Mouse (Mus musculus): ENCODE measurements around the gene Phf19.

Phf19 gene

GRCm38 (mm10) chr2:34913218-34914068 is at the start of gene Phf19:
Gene Phf19, minus strand, starts transcription at chr2:34914026.
- peak; percentile 52 for DNase-seq

DNA sequence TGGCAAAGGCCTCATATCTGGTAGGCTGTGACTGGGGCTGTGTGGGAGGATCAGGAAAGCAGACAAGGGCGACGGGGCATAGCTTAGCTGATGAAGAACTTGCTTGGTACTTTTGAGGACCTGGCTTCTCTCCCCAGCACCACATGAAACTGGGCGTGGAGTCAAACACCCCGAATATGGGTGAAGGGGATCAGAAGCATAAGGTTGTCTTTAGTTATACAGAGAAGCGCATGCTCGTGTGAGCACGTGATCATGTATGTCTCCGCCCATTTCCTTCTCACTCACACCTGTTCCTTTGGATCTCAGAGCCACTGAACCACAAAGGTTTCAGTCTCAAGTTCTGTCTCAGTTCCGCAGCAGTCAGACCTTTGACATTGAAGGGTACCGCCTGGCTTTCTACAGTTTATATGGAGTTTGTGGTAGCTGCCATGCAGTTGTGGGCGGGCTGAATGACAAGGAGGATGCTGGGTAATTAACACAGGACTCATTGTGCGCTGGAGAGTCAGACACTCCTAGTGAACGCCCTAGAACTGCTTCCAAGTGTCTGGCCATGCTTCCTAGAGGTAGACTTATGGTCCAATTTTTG is 49.6 kb upstream of the Phf19 start:
- peak; percentile 27 for DNase-seq

- no peak for DNase-seq
These were observed 49.1 kb upstream of the Phf19 start for GRCm38 (mm10) chr2:34962893-34963292.

DNA sequence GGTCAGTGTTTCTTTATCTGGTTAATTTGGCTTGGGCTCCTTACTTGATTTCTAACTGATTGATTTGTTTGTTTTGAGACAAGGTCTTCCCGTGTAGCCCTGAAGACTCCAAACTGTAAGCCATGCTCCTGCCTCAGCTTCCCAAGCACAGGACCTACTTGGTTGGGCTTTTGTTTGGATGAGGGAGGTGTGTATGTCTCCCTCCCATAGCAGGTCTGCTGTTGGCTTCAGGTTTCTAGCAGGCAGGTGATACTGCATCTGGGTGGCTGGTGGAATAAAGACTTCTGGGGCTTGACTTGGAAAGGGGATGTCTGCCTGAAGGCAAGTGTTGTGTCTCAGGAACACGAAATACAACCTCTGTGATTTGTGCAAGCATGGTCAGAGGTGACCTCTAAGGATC is 48.4 kb upstream of the Phf19 start:
- DNase-seq, result no peak

DNA sequence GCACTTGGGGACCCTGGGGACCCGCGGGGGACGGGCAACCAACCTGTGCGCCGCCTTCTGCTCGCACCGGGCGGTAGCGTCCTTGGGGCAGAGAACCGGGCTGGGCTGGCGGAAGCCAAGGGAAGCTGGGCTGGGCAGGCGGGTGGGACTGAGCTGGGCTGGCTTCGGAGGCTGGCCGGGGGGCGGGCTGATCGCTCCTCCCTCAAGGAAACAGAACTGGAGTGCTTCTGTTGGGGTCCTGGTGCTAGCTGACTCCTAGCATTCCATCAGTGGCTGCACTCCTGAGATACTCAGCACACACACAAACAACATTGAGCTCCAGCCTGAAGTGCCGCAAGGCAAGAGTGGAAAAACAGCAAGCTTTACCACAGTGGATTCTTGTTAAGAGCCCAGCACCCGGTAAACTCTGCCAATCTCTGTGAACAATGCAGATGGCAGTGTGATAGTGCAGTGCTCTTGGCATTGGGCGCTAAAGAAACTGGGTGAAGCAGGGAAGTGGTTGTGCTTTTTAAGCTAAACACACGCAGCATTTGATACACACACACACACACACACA is 47.7 kb upstream of the Phf19 start, which contains the start of gene Traf1:
TSS of gene Traf1 (minus strand) at position 292 of the 556 bp plus-strand sequence.
- peak; percentile 79 for DNase-seq

- DNase-seq, result no peak
These were observed 47.1 kb upstream of the Phf19 start for GRCm38 (mm10) chr2:34960966-34961365.

- peak; percentile 20 for DNase-seq
These were observed 46.6 kb upstream of the Phf19 start for GRCm38 (mm10) chr2:34960466-34960865.

- DNase-seq, result no peak
These were observed 44.8 kb upstream of the Phf19 start for GRCm38 (mm10) chr2:34958582-34958981.

- DNase-seq, result no peak
These were observed 44.2 kb upstream of the Phf19 start for GRCm38 (mm10) chr2:34958036-34958435.

GRCm38 (mm10) chr2:34957405-34957804 is 43.6 kb upstream of the Phf19 start:
- DNase-seq, result no peak

- DNase-seq, result no peak
These were observed 43.1 kb upstream of the Phf19 start for GRCm38 (mm10) chr2:34956941-34957340.

DNA sequence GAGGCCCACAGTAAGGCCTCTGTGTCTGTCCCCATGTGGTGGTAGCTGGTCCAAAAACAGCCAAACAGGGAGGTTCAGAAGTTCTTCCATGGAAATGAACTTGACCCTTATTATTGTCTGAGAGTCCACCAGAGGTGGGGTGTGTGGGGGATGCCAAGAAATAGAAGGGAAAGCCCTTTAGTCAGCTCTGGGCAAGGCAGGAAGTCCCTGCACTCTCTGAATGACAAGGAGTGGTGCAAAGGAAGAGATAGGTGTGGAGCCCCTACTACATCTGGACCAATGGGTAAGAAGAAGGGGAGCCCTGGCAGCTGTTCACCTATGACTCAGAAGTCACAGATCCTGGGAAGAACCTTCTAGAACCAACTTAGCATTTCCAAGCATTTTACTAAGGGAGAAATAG is 40.5 kb upstream of the Phf19 start:
- DNase-seq, result no peak

DNA sequence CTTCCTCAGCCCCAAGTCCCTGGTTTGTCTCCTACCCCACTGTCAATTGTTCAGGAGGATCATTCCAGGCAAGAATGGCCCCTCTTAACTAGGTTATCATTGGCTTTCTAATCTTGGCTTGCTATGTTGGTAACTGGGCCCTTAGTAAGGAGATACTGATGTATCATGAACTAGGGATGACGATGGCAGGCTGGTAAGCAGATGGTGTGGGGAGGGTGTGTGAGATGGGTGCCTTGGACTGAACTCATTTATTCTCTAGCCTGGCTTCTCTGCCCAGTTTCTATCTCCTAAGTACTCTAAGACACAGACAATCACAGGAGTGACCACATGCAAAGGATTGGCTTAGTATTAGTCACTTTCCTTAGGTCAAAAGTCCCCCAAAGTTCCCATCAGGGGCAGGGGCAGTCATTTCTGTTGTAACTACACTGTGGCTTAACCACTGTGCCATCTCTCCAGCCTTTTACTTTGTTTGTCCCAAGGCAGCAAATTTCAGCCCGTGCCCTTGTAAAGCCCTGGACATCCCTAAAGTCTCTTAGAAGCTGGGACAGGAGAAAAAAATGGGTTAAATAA is 39.8 kb upstream of the Phf19 start:
- DNase-seq, result no peak

DNA sequence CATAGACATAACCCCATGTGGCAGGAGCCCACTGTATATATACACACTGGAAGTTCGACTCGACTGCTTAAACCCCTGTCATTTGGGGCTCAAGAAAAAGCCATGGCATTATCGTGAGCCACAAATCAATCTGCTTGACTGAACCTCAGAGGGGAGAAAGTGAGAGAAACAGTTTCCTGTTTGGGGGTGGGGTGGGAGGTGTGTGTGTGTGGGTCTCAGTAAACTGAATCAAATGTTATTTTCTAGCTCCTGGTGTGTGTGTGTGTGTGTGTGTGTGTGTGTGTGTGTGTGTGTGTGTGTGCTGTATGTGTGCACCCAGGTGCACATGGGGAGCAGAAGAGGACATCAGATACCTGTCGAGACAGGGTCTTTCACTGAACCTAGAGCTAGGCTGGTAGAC is 39.2 kb upstream of the Phf19 start:
- no peak for DNase-seq

DNA sequence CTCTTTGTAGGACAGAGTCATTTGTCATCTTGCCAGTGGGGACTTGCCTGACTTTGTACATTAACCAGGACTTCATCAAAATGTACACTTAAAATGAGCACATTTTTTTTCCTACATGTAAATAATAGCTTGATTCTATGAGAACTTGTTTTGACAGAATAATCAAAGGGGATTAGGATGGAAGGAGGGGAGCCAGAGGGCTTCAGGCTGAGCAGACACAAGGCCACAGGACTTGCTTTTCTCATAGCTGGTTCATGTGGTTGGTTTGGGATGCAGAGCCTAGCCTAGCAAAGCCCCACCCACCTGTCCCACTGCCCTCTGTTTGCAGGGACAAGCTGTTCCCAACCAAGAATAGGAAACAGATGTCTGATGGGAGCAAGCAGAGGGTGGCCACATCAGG is 37.6 kb upstream of the Phf19 start:
- no peak for DNase-seq

- no peak for DNase-seq
These were observed 34.8 kb upstream of the Phf19 start for GRCm38 (mm10) chr2:34948622-34949021.

GRCm38 (mm10) chr2:34946046-34946445 is 32.2 kb upstream of the Phf19 start:
- no peak for DNase-seq

DNA sequence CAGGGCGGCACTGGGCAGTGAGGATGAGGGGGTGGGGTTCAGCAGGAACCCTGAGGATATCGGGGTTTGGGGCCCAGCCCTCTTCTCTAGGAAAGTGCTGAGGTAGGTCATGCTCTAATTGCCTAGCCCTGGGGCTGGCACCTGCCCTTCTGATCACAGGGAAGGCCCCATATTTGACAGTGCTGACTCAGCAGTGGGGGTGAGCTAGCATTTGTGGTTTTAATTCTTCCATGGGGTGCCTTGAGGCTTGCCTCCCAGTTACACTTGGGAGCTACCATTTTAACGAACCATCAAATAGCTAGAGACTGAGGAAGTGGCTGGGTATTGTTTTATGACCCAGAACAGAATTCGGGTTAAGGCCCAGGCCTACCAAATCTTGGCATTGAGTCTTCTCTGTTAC is 31.8 kb upstream of the Phf19 start:
- DNase-seq, result no peak

DNA sequence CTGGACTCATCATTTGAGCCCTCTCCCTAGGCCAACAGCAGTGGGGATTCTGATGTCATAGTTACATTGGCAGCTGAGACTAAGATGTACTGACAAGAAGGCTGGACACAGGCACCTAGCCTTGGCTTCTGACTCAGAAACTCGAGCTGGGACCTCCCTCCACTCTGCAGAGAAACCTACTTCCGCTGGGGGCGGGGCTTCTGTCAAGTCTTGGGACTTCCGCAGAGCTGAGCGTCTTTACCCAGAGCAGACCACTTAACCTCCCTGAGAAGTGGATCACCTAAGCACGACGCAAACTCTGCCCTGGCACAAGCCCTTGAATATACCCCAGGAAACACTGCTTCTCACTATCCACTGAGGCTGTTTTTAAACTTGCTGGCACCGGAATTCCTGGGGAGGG is 30.9 kb upstream of the Phf19 start:
- DNase-seq, result peak; percentile 86

DNA sequence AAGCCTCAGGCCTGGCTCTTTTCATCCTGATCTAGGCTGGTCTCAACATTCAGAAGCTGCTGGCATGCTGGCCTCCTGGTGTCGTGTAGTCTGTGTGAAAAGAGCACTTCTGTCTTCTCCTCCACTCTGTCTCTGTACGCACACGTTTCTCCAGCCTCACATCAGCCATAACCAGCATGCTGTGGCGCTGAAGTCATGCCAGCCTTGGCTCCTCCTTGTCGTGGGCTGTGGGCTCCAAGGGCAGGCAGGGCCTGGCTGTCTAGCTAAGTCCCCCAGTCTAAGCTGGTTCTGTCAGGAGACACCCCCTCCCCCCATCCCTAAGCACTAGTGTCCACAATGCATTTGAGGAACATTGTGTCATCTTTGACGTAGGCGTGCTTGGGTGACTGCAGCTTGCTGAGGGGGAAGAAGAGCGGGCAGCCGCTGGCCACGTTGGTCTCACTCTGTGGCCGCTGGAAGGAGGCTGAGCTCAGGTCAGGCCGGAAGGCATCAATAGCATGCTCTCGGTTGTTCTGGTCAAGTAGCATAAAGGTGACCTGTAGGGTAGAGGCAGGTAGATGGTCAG is 29.8 kb upstream of the Phf19 start:
- no peak for DNase-seq

DNA sequence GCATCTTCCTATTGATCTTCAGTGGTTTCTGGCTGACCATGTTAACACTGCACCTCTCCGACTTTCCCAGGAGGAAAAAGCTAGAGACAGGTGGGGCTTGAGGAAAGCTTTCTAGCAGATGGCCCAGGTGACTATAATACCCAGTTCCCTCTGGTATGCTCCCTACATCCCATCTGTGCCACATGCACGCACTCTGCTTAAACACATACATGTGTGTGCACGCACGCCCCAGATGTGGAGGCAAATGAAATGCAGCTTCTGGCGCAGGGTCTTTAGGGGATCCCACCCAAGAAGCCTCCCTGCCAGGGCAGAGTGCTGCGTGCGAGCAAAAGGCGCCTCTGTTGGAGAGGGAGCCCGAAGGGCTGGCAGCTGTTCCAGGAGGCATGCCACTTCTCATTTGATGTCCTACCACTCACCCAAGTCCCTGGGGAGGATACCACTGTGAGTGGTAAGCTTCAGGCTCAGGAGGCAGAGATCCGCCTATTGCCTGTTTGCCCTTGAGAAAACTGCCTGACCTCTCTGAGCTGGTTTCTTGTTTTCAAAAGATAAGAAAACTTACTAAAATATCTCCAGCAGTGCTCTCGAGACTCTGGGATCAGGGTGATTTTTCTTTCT is 27.3 kb upstream of the Phf19 start:
- DNase-seq, result no peak

GRCm38 (mm10) chr2:34940246-34940645 is 26.4 kb upstream of the Phf19 start:
- DNase-seq, result no peak

Data from lung, postnatal 10 days (tissue).